Mouse (Mus musculus) midbrain, postnatal 0 days (tissue): ENCODE measurements around the gene Cntn2. TPM values are rescaled to one million over a fixed set of nuclear protein-coding genes. Genes with fewer than 3 reads are reported as not detected.
A peak's percentile ranks its signal among the peaks of the same experiment; 100 is the strongest.

Experiments used
- ATAC-seq: fragments of 200-750 bp; cut with Nextera tagmentation; 2 replicates; pipeline ENCODE4 v1.8.0; 2017; ENCODE audit warnings: moderate number of reproducible peaks, mild to moderate bottlenecking, moderate TSS enrichment, moderate library complexity; ENCODE audit not compliant: low FRiP score
- DNase-seq: peaks from one replicate; pipeline ENCODE4 v3.0.0-alpha.2; 2015; ENCODE audit warnings: low spot score
- H3K27ac ChIP-seq: fragments of 300-500 bp; sonication (generic); 2 replicates; pipeline ENCODE4 v1.5.1; 2014; ENCODE audit warnings: low read depth, mild to moderate bottlenecking, low read length, mixed read lengths
- H3K27me3 ChIP-seq: fragments of 300-500 bp; sonication (generic); 2 replicates; pipeline ENCODE4 v1.6.1; 2014; ENCODE audit warnings: low read length, control low read depth, mixed read lengths; ENCODE audit not compliant: insufficient read depth
- H3K36me3 ChIP-seq: fragments of 300-500 bp; sonication (generic); 2 replicates; pipeline ENCODE4 v1.6.1; 2014; ENCODE audit warnings: low read length, control low read depth, mixed read lengths; ENCODE audit not compliant: insufficient read depth
- H3K4me1 ChIP-seq: fragments of 300-500 bp; sonication (generic); 2 replicates; pipeline ENCODE4 v1.6.1; 2014; ENCODE audit warnings: mild to moderate bottlenecking, control low read depth, antibody characterized with exemption, low read length, mixed read lengths; ENCODE audit not compliant: insufficient read depth
- H3K4me2 ChIP-seq: fragments of 300-500 bp; sonication (generic); 2 replicates; pipeline ENCODE4 v1.6.1; 2014; ENCODE audit warnings: low read depth, mild to moderate bottlenecking, low read length, mixed read lengths; ENCODE audit not compliant: poor library complexity, severe bottlenecking
- H3K4me3 ChIP-seq: fragments of 300-500 bp; sonication (generic); 2 replicates; pipeline ENCODE4 v1.5.1; 2014; ENCODE audit warnings: low read depth, mild to moderate bottlenecking, low read length, moderate library complexity
- H3K9ac ChIP-seq: fragments of 300-500 bp; sonication (generic); replicated peaks from 2 replicates; pipeline ENCODE4 v1.6.1; 2014; ENCODE audit warnings: mild to moderate bottlenecking, low read length, moderate library complexity, mixed read lengths; ENCODE audit not compliant: poor library complexity, severe bottlenecking
- H3K9me3 ChIP-seq: fragments of 300-500 bp; sonication (generic); 2 replicates; pipeline ENCODE4 v1.6.1; 2016; ENCODE audit warnings: low read length, control low read depth
- CTCF ChIP-seq: IDR thresholded peaks from 2 replicates; pipeline ENCODE4 v1.5.1; 2016; ENCODE audit warnings: antibody characterized with exemption, mild to moderate bottlenecking
- WGBS: fragments of 180-500 bp; shearing (Covaris S2); extraction: QIAGEN DNeasy Blood & Tissue Kit; methylation state at CpG from one replicate; pipeline ENCODE4 v1.1.7; 2014; 5-methylcytosine and 5-hydroxymethylcytosine counted together
- polyA plus RNA-seq: library from polyadenylated mRNA; unstranded; fragments of >200 nt; fragmentation: Nextera tagmentation; extraction: Ambion mirVana; gene quantifications from 2 replicates; pipeline ENCODE4 v1.2.1, GENCODE M21; 2015
- total RNA-seq: library from RNA; depleted of rRNA; stranded (reverse); fragments of >200 nt; gene quantifications from 2 replicates; pipeline ENCODE4 v1.2.3, GENCODE M21; 2014

Cntn2 gene
- total and polyA plus RNA-seq, 2 experiments from 2014 or later, result 15.6 to 69.2 TPM

DNA sequence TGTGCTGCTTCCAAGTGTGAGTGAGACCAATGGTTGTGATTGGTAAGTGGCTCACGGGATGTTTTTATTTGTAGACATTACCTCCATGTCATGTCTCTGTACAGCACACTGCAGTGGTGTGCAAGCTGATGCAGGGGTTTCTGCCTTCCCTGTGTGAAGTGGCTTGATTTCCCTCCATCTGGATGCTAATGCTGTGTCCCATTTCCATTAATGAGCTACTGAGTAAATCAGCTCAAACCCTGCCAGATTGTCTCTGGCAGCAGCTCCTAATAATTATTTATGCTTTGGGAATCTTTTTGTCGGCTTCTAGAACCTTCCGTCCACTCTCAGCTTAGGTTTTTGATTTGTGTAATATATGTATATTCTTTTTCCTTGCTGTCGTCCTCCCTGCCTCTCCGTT is 37.9 kb downstream of the Cntn2 start:
- no peaks in the 10 kb centered on the region for H3K4me1 ChIP-seq
- 72% methylated on average over 5 of the region's 5 CpGs for WGBS
- peaks cover 39% of the 10 kb centered on the region for H3K36me3 ChIP-seq
- no peaks in the 10 kb centered on the region for H3K9me3 ChIP-seq
- no peak overlapping the region for H3K4me2 ChIP-seq
- no peak for TF ChIP-seq CTCF
- no peaks in the 10 kb centered on the region for H3K27me3 ChIP-seq
- H3K9ac ChIP-seq, result no peak overlapping the region
- H3K4me3 ChIP-seq, result no peak overlapping the region
- ATAC-seq (no peak), DNase-seq (peak; percentile 22)
- no peak overlapping the region for H3K27ac ChIP-seq

DNA sequence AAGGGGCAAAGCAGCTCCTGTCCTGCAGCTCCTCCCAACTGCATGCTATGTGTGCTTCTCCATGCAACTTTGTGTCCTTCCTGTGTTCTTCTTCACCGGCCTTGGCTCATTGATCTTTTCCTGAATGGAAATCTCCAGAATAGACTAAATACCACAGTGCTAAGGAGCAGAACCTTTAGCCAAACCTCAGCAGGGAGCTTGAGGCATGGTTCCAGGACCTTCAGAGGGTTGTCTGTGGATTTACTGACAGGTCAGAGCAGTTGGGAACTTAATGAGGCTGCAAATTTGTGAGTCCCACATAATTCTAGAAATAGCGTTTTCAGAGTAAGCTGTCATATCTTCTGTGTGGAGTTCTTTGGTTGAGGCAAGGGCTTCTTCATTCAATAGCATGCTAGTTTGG is 42.5 kb downstream of the Cntn2 start:
- no peak overlapping the region for H3K27ac ChIP-seq
- no peak overlapping the region for H3K4me2 ChIP-seq
- H3K9ac ChIP-seq, result no peak overlapping the region
- ATAC-seq (no peak), DNase-seq (no peak)
- H3K9me3 ChIP-seq, result no peaks in the 10 kb centered on the region
- no peak overlapping the region for H3K4me3 ChIP-seq
- 98% methylated on average over 2 of the region's 2 CpGs for WGBS
- no peak for TF ChIP-seq CTCF
- H3K4me1 ChIP-seq, result no peaks in the 10 kb centered on the region
- H3K36me3 ChIP-seq, result peaks cover 57% of the 10 kb centered on the region
- no peaks in the 10 kb centered on the region for H3K27me3 ChIP-seq

DNA sequence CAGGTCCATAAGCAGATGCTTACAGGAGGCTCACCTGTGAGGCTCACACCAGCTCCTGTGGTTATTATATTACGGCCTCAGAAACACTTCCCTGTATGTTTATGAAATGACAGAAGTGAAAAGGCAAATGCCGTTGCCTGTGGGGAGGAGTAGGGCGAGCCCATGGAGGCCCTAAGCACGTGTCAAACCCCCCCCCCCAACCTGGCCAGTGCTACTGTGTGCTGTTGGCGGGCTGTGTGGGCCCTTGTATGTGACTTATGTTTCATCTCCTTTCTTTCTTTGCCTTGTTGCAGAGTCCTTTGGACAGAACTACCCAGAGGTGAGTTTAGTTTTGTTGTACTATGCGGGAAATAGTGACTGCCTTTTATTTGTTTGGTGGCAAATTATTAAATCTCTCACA is 59.3 kb downstream of the Cntn2 start:
- ATAC-seq (no peak), DNase-seq (no peak)
- Histone ChIP-seq H3K4me2 (no peak overlapping the region), H3K4me3 (no peak overlapping the region), H3K36me3 (peaks cover 6% of the 10 kb centered on the region; the same call in 1 of the 2 replicates), H3K9ac (no peak overlapping the region), H3K4me1 (no peaks in the 10 kb centered on the region), H3K27ac (no peak overlapping the region), H3K27me3 (no peaks in the 10 kb centered on the region), H3K9me3 (no peaks in the 10 kb centered on the region)
- 88% methylated on average over 6 of the region's 6 CpGs for WGBS
- TF ChIP-seq CTCF, result no peak

DNA sequence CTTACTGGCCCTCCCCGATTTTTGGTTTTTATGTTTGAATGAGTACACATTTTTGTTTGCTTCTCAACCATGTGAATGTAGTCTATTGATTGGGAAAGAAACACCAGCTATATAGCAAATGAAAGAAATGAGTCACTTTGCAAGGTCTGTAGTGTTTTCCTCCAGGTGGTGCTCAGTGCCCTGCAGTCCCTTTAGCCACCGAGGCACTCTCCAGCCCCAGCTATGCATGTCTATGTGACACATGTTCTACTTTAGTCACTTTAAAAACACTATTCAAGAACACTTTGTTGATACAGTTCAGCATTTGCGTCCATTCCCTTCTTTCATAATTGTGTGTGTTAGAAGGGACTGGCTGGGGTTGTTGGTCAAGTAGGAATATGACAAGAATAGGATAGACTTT is 59.8 kb downstream of the Cntn2 start:
- H3K9me3 ChIP-seq, result no peaks in the 10 kb centered on the region
- H3K9ac ChIP-seq, result no peak overlapping the region
- H3K27me3 ChIP-seq, result no peaks in the 10 kb centered on the region
- WGBS, result 92% methylated on average over 3 of the region's 3 CpGs
- DNase-seq (no peak), ATAC-seq (no peak)
- H3K36me3 ChIP-seq, result peaks cover 5% of the 10 kb centered on the region; the same call in 1 of the 2 replicates
- no peak overlapping the region for H3K4me2 ChIP-seq
- H3K4me3 ChIP-seq, result no peak overlapping the region
- H3K4me1 ChIP-seq, result no peaks in the 10 kb centered on the region
- H3K27ac ChIP-seq, result no peak overlapping the region
- no peak for TF ChIP-seq CTCF

DNA sequence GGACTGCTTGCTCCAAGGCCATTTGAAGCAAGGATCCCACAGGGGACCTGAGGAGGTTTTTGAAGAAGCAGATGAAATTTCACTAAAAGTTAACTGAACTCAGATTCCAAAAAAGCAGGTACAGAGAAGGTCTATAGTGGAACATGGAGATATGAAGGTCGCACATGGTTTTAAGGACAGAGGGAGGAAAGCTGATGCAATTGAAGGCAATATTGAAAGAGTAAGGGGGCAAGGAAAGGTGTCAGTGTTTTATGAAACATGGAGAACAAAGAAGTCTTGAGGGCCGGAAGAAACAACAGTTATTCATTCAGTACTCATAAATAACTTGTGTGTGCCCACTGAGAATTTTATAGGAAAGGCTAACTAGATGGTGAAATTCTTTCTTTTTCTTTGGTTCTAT is 61.4 kb downstream of the Cntn2 start:
- Histone ChIP-seq H3K4me1 (no peaks in the 10 kb centered on the region), H3K4me2 (no peak overlapping the region), H3K9ac (no peak overlapping the region), H3K36me3 (no peaks in the 10 kb centered on the region), H3K4me3 (no peak overlapping the region), H3K27me3 (no peaks in the 10 kb centered on the region), H3K27ac (no peak overlapping the region), H3K9me3 (no peaks in the 10 kb centered on the region)
- WGBS, result 88% methylated on average over 2 of the region's 2 CpGs
- ATAC-seq (no peak), DNase-seq (no peak)
- TF ChIP-seq CTCF, result no peak

DNA sequence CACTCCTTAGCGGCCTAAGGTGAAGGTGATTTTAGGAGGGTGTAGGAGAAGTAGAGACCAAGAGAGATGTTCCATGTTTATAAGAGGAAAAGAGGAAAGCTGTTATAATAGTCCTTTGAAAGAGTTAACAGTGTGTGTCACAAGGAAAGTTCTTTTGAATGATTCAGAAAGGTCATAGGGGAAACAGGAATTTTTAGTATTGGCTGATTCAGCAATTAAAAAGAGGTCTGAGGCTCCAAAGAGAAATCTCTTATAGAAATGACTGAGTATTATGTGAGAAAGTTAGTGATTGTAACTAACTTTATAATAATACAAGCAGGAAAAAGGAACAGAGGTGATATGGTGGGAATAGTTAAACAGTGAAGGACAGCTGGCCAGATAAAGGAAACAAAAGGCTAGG is 63.6 kb downstream of the Cntn2 start:
- H3K27me3 ChIP-seq, result no peaks in the 10 kb centered on the region
- no peak for ATAC-seq
- no peak overlapping the region for H3K9ac ChIP-seq

More for the DNA sequence above, 63.6 kb downstream of the Cntn2 start:
- no peak for DNase-seq
- no peak for TF ChIP-seq CTCF
- Histone ChIP-seq H3K4me1 (no peaks in the 10 kb centered on the region), H3K4me2 (no peak overlapping the region), H3K36me3 (no peaks in the 10 kb centered on the region), H3K4me3 (no peak overlapping the region), H3K27ac (no peak overlapping the region), H3K9me3 (no peaks in the 10 kb centered on the region)
- 91% methylated on average over 1 of the region's 1 CpGs for WGBS
